Mouse (Mus musculus) adrenal gland, adult 18-20 months (tissue): Measurements from ENCODE around the gene Hoxd11. TPM values are rescaled to one million over a fixed set of nuclear protein-coding genes. Genes with fewer than 3 reads are reported as not detected.

Source experiments
- DNase-seq, 2 experiments: peaks; one replicate each; pipeline ENCODE4 v3.0.0; 2021 to 2022; ENCODE audit warnings: low spot score in 2 of 2
- total RNA-seq, 2 experiments: library from RNA; stranded (reverse); gene quantifications; 1 replicate in 1 of 2; 2 replicates in 1 of 2; pipeline ENCODE4 v1.2.3; 2021

The Hoxd11 gene
- total RNA-seq, 2 experiments from 2014 or later = not detected

- DNase-seq = no peak
Measured at GRCm38 (mm10) chr2:74693432-74693827, 14.1 kb downstream of the Hoxd11 start.

- DNase-seq = no peak
Measured at GRCm38 (mm10) chr2:74694066-74694465, 14.7 kb downstream of the Hoxd11 start.

- DNase-seq = no peak
Measured at GRCm38 (mm10) chr2:74695383-74695782, 16.0 kb downstream of the Hoxd11 start.

DNA sequence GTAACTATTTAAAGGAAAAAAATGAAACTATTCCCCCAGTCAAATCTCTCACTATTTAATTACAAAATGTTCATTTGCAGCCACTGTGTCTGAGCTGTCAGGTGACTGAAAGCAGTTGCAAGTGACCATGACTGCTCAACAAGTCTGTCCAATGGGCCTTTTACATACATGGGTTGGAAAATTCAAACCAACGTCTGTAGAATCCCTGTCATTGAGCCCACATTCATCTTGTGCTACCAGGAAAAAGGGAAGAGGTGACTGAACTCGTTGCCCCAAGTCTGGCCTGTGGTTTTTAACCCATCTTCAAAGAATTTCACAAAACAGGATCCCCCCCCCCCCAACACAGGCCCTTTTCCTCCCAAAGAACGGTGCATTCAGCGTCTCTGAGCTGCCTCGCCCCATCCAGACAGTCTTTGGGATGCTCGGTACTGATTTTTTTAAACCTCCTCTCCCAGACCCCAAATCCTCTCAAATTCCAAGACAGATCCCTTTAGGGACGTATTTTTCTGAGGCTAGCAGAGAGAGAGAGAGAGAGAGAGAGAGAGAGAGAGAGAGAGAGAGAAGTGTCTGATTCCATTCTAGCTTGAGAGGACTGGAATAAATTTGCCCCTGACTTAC, 16.6 kb downstream of the Hoxd11 start:
- no peak for DNase-seq

- DNase-seq = no peak
Measured at GRCm38 (mm10) chr2:74696442-74697335, 17.3 kb downstream of the Hoxd11 start.

DNA sequence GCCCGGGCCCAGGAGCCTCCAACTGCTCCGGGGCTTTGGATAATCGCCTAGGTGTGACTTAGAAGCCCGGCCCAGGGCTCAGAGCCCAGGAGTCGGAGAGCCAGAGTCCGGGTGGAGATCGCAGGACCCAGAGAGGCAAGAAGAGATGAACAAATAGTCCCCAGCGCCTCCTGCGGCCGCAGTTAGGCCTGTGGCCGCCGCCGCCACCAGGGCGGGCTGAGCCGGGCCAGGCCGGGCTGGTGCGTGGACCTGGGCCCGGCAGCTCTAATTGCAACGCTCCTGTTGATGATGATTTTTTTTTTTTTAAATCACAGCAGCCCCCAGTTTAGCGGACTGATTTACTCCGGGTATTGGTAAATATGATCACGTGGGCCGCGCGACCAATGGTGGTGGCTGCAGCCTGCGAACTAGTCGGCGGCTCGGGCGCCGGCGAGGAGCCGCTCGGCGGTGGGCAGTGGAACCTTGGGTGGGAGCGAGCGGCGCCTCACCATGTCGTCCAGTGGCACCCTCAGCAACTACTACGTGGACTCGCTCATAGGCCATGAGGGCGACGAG, 18.3 kb downstream of the Hoxd11 start, which contains the start of gene Hoxd9:
Gene Hoxd9, plus strand, starts transcription at position 161 of the 555 bp plus-strand sequence.
- DNase-seq = peak; percentile 67 to 76

DNA sequence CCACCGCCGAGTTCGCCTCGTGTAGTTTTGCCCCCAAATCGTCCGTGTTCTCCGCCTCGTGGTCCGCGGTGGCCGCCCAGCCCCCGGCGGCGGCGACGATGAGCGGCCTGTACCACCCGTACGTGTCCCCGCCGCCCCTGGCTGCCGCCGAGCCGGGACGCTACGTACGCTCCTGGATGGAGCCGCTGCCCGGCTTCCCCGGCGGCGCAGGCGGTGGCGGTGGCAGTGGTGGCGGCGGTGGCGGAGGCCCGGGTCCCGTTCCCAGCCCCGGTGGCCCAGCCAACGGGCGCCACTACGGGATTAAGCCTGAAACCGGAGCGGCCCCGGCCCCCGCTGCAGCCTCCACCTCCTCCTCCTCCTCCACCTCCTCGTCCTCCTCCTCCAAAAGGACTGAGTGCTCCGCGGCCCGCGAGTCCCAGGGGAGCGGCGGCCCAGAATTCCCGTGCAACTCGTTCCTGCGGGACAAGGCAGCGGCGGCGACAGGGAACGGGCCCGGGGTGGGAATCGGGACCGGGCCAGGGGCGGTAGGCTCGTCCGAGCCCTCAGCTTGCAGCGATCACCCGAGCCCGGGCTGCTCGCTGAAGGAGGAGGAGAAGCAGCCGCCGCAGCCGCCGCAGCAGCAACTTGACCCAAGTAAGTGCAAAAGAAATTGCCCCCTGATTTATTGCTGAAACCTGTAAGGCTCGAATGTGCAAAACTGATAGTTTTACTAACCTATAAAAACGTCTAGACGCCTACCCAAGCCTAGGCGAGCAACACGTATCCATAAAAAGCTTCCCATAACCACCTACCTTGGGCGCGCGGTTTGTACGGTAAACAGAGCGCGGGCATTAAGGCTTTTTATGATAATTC, 19.1 kb downstream of the Hoxd11 start:
- peak in 1 of 2 experiments; percentile 57 for DNase-seq

GRCm38 (mm10) chr2:74699053-74699430, 19.7 kb downstream of the Hoxd11 start:
- no peak for DNase-seq

DNA sequence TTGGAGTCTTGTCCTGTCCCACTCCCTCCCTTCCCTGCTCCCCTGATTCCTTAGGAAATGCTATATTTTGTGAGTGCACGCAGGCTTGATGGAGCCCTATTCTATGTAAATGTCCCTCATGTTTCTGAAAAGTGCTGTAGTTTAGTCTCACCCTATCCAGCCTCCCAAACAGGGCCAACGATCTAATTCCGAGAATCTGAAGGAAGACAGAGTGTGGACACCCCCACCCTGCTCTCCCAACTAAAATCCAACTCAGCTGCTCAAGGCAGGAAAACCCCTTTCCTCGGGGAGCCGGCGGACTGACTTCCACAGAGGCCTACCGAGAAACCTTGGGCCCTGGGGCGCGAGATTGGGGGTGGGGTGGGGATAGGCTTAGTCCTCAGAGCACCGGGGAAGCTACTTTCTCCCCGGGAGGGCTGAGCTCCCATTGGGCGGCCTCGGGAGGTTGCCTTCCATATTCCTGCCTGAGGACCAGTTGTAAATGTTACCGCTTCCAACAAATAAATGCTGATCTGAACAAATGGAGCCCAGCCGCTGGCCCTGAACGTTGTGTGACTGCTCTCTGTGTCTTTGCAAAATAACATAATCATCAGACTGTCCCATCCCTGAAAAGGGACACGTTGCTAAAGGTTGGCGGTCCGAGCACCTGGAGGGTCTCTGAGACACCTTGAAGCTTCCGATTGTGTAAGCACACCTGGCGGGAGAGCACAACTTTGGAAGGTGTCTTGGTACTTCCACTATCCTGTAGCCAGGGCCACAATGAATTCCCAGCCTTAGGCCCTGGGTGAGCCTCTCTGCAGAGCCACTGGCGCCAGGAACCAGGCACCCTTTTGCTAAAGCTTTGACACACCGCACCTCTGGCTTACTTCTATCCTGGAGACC, 20.5 kb downstream of the Hoxd11 start:
- no peak for DNase-seq

- no peak for DNase-seq
Measured at GRCm38 (mm10) chr2:74700546-74701112, 21.3 kb downstream of the Hoxd11 start.

GRCm38 (mm10) chr2:74701949-74702819, 22.8 kb downstream of the Hoxd11 start:
- peak; percentile 82 to 84 for DNase-seq

- no peak for DNase-seq
Measured at GRCm38 (mm10) chr2:74702820-74703219, 23.5 kb downstream of the Hoxd11 start.

GRCm38 (mm10) chr2:74703317-74703716, 24.0 kb downstream of the Hoxd11 start:
- no peak for DNase-seq

- DNase-seq = no peak
Measured at GRCm38 (mm10) chr2:74703720-74704392, 24.5 kb downstream of the Hoxd11 start.

DNA sequence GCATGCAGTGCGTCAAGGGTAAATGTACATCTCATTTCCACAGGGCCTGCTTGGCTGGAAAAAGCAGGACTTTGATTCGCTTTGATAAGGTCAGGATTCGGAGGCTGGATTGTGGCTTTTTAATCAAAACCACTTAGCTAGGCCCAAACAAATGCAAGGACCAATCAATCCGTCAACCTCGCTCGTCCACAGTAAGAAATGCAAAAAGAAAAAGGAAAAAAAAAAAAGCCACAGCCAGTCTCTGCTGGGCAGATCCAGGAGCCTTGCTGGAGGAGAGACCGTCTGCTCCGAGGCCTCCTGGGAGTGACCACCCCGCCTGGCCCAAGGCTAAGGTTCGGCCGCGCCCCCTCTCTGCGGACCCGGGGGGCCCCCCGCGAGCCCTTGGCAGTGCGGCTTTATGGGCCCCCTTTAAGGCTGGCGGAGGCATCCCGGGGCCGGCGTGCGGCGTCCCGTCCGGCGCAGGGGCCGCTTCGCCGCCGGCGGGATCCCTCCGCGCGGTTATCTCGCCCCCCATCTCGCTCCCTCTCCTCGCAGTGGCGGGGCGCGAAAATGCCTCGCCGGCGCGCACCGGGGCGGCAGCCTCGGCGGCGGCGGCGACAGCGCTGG, 25.1 kb downstream of the Hoxd11 start, which contains the start of gene Hoxd8:
Gene Hoxd8, plus strand, starts transcription at position 223 of the 606 bp plus-strand sequence.
- DNase-seq = peak; percentile 78 to 83

GRCm38 (mm10) chr2:74704999-74705466, 25.7 kb downstream of the Hoxd11 start:
- peak; percentile 66 to 67 for DNase-seq

DNA sequence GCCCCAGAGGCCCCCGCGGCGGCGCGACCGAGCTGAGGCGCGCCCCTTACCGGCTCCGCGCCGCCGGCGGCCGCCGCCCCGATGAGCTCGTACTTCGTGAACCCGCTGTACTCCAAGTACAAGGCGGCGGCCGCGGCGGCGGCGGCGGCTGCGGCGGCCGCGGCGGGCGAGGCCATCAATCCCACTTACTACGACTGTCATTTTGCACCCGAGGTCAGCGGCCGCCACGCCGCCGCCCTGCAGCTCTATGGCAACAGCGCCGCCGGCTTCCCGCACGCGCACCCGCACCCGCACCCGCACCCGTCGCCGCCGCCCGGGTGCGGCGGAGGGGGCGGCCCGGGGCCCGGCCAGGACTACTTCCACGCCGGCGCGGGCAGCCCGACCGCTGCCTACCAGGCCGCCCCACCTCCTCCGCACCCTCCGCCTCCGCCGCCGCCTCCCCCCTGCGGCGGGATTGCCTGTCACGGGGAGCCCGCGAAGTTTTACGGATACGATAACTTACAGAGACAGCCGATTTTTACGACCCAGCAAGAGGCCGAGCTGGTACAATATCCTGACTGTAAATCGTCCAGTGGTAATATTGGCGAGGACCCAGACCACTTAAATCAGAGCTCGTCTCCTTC, 26.2 kb downstream of the Hoxd11 start:
- DNase-seq = peak; percentile 69 to 76
